Mouse (Mus musculus): ENCODE measurements around the gene Srd5a3.

- TF ChIP-seq POLR2A (IDR thresholded peaks at IDR 0.05; ENCODE audit: control insufficient read depth, low read depth, low read length) = no peak
- no peak for TF ChIP-seq CTCF (IDR thresholded peaks at IDR 0.05; ENCODE audit: control insufficient read depth, insufficient read depth, insufficient replicate concordance, low read depth, low read length)
Measured at GRCm38 (mm10) chr5:76162926-76163325, 22.9 kb downstream of the Srd5a3 start.

Measured in testis, adult 2 months (tissue).